Mouse (Mus musculus) midbrain, embryonic 12.5 days (tissue): Measurements from ENCODE around the gene Slc16a14. TPM values are rescaled to one million over a fixed set of nuclear protein-coding genes. Genes with fewer than 3 reads are reported as not detected.

ENCODE experiments used
- ATAC-seq: fragments of 200-750 bp; cut with Nextera tagmentation; 2 replicates; pipeline ENCODE4 v1.8.0; 2017; ENCODE audit warnings: low read depth, moderate TSS enrichment, moderate library complexity; ENCODE audit not compliant: low FRiP score
- H3K27ac ChIP-seq: fragments of 300-500 bp; sonication (generic); replicated peaks from 2 replicates; pipeline ENCODE4 v1.5.1; 2016; ENCODE audit warnings: mild to moderate bottlenecking
- H3K27me3 ChIP-seq: fragments of 300-500 bp; sonication (generic); 2 replicates; pipeline ENCODE4 v1.6.1; 2016; ENCODE audit warnings: mild to moderate bottlenecking
- H3K36me3 ChIP-seq: fragments of 300-500 bp; sonication (generic); 2 replicates; pipeline ENCODE4 v1.6.1; 2016
- H3K4me1 ChIP-seq: fragments of 300-500 bp; sonication (generic); 2 replicates; pipeline ENCODE4 v1.6.1; 2016
- H3K4me2 ChIP-seq: fragments of 300-500 bp; sonication (generic); replicated peaks from 2 replicates; pipeline ENCODE4 v1.6.1; 2016; ENCODE audit warnings: mild to moderate bottlenecking, moderate library complexity
- H3K4me3 ChIP-seq: fragments of 300-500 bp; sonication (generic); 2 replicates; pipeline ENCODE4 v1.5.1; 2016; ENCODE audit warnings: mild to moderate bottlenecking
- H3K9ac ChIP-seq: fragments of 300-500 bp; sonication (generic); replicated peaks from 2 replicates; pipeline ENCODE4 v1.6.1; 2016; ENCODE audit warnings: mild to moderate bottlenecking, moderate library complexity
- H3K9me3 ChIP-seq: fragments of 300-500 bp; sonication (generic); 2 replicates; pipeline ENCODE4 v1.6.1; 2016; ENCODE audit warnings: mild to moderate bottlenecking
- WGBS: fragments of 180-500 bp; shearing (Covaris S2); methylation state at CpG from one replicate; pipeline ENCODE4 v1.1.7; 2016; 5-methylcytosine and 5-hydroxymethylcytosine counted together
- polyA plus RNA-seq: library from polyadenylated mRNA; unstranded; fragments of >200 nt; fragmentation: Nextera tagmentation; extraction: Ambion mirVana; gene quantifications from 2 replicates; pipeline ENCODE4 v1.2.1, GENCODE M21; 2016

Slc16a14 gene
- polyA plus RNA-seq, 1 experiment from 2014 or later, result 15.4 TPM

DNA sequence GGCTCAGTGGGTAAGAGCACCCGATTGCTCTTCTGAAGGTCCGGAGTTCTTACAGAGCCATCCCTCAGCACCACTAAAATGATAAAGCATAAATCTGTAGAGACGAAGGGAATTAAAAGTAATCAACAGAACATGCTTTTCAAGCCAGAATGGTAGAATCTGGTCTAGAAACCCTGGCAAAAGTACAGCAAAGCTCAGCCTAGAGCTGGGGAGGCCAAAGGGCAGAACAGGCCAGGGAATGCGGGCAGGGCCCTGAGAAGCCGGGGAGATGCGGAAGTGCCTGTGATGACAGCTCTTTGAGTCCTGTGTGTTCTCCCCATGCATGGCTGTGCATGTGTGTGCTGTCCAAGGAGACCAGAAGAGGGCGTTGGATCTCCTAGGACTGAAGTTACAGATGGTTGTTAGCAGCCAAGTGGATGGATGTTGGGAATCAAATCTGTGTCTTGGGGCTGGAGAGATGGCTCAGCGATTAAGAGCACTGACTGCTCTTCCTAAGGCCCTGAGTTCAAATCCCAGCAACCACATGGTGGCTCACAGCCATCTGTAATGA is 55.3 kb downstream of the Slc16a14 start:
- 92% methylated on average over 8 of the region's 8 CpGs for WGBS
- no peak overlapping the region for H3K9ac ChIP-seq

DNA sequence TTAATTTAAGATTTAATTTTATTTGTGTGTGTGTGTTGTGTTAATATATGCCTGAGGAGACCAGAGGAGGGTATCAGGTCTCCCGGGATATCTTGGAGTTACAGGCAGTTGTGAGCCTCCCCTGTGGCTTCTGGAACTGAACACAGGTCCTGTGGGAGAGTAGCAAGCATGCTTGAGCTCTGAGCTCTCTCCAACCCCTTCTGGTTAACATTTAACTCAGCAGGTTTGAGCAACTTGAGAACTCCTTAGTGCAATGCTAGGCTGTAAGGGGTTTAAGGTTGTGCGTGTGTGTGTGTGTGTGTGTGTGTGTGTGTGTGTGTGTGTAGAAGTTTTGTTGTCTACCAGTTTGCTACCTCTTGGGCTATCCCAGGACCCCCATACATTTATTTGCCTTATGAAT is 57.3 kb downstream of the Slc16a14 start:
- Histone ChIP-seq H3K27ac (no peak overlapping the region), H3K9me3 (no peaks in the 10 kb centered on the region), H3K27me3 (no peaks in the 10 kb centered on the region), H3K9ac (no peak overlapping the region), H3K4me1 (no peaks in the 10 kb centered on the region), H3K4me2 (no peak overlapping the region), H3K36me3 (no peaks in the 10 kb centered on the region), H3K4me3 (no peak overlapping the region)
- ATAC-seq, result no peak
- 98% methylated on average over 2 of the region's 2 CpGs for WGBS

More for the DNA sequence above, 55.3 kb downstream of the Slc16a14 start:
- Histone ChIP-seq H3K4me1 (no peaks in the 10 kb centered on the region), H3K27ac (no peak overlapping the region), H3K4me3 (no peak overlapping the region), H3K9me3 (no peaks in the 10 kb centered on the region), H3K4me2 (no peak overlapping the region), H3K27me3 (no peaks in the 10 kb centered on the region), H3K36me3 (no peaks in the 10 kb centered on the region)
- no peak for ATAC-seq

DNA sequence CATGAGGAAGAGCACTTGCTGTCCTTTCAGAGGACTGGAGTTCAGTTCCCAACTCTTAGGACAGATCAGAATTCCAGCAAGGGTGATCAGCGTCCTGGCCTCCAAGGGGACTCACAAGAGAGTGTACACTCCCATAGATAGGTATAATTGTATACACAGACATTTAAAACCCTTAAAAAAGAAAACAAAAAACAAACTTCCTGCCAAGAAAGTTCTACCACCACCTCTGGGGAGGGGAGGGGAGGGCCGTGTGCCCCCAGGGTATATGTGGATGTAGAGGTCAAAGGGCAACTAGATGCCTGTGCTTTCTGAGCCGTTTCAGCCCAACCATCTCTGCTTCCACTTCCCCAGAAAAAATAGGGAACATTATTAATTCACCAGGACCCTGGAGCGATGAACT is 62.0 kb downstream of the Slc16a14 start:
- Histone ChIP-seq H3K4me2 (no peak overlapping the region), H3K9ac (no peak overlapping the region), H3K9me3 (no peaks in the 10 kb centered on the region), H3K27ac (no peak overlapping the region), H3K4me1 (no peaks in the 10 kb centered on the region), H3K27me3 (no peaks in the 10 kb centered on the region), H3K36me3 (no peaks in the 10 kb centered on the region), H3K4me3 (no peak overlapping the region)
- 61% methylated on average over 4 of the region's 4 CpGs for WGBS
- ATAC-seq, result no peak

DNA sequence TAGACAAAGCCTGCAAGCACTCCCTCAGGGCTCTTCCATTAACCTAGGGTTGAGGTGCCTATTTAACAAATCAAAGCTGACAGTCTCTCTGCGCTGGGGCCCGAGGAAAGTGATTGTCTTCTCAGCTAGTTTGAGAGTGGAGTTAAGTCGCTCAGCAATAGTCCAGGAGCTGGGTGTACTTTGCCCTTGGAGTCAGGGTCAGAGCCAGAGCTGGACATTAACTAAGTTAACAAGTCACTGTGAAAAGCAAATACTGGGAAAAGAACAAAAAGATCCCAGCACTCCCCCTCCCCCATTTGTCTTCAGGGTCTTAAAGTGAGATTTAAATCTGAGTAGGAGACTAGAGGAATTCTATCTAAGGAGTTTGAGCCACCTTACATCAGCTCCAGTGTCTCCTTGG is 62.8 kb downstream of the Slc16a14 start:
- Histone ChIP-seq H3K9ac (no peak overlapping the region), H3K36me3 (no peaks in the 10 kb centered on the region)
- ATAC-seq, result no peak

DNA sequence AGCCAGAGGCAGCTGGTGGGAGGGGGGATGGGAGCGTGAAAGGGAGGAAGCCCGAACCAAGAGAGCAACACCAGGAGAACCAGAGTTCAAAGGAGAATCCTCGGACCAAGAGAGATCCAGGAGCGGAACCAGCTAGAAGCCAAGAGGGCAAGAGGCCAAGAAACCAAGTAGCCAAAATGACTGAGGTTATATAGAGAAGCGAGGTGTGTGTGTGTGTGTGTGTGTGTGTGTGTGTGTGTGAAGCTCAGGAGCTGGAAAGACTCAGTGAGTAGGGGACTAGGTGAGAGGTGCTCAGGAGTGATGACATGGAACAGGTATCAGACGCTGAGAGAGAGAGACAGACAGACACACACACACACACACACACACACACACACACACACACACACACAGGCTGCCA is 63.8 kb downstream of the Slc16a14 start:
- Histone ChIP-seq H3K9ac (no peak overlapping the region), H3K36me3 (no peaks in the 10 kb centered on the region), H3K4me2 (no peak overlapping the region), H3K9me3 (no peaks in the 10 kb centered on the region), H3K4me3 (no peak overlapping the region), H3K27me3 (no peaks in the 10 kb centered on the region), H3K27ac (no peak overlapping the region), H3K4me1 (no peaks in the 10 kb centered on the region)
- WGBS, result 75% methylated on average over 5 of the region's 6 CpGs
- no peak for ATAC-seq

More for the DNA sequence above, 62.8 kb downstream of the Slc16a14 start:
- no peak overlapping the region for H3K27ac ChIP-seq
- H3K27me3 ChIP-seq, result no peaks in the 10 kb centered on the region
- 19% methylated on average over 3 of the region's 3 CpGs for WGBS
- no peaks in the 10 kb centered on the region for H3K9me3 ChIP-seq
- H3K4me2 ChIP-seq, result no peak overlapping the region
- H3K4me3 ChIP-seq, result no peak overlapping the region
- H3K4me1 ChIP-seq, result no peaks in the 10 kb centered on the region

DNA sequence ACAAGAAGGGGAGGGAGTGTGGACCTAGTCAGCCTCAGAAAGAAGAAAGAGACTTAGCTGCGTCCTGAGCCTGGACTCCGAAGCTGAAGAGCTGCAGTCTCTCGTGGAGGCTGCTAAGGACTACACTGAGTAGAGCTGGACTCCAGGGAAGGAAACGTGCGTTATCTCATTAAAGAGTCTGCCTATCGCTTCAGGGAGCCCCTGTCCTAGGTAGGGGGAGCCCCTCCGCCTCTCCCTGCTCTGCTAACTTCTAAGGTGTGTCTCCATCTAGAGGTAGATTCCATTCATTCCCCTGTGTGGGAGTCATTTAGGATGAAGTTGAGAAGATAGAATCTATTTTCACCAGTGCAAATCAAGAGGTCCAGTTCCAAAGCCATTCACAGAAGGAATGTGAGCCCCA is 65.4 kb downstream of the Slc16a14 start:
- Histone ChIP-seq H3K4me1 (no peaks in the 10 kb centered on the region), H3K9ac (no peak overlapping the region), H3K27me3 (no peaks in the 10 kb centered on the region), H3K27ac (no peak overlapping the region), H3K9me3 (no peaks in the 10 kb centered on the region), H3K36me3 (no peaks in the 10 kb centered on the region), H3K4me3 (no peak overlapping the region), H3K4me2 (no peak overlapping the region)
- 49% methylated on average over 7 of the region's 7 CpGs for WGBS
- no peak for ATAC-seq

DNA sequence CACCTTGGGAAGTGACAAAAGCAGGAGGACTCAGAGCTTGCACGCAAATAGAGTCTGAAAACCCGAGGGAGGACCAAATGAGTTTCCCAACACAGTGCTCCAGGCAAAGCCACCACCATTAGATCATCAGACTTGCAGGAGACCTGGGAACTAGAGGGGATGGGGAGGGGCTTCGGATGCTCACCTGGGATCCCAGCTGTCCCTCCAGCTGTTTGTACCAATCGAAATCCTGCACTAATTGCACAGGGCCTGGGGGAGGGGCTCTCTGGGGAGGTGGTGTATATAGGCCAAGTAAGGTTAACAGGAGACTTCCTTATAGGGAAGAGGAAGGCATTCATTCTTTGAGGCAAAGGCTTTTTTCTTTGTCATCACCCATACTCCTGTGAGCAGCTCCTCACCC is 66.1 kb downstream of the Slc16a14 start:
- Histone ChIP-seq H3K4me2 (no peak overlapping the region), H3K9me3 (no peaks in the 10 kb centered on the region), H3K4me1 (no peaks in the 10 kb centered on the region), H3K27me3 (no peaks in the 10 kb centered on the region), H3K9ac (no peak overlapping the region), H3K36me3 (no peaks in the 10 kb centered on the region), H3K27ac (no peak overlapping the region), H3K4me3 (no peak overlapping the region)
- WGBS, result 80% methylated on average over 4 of the region's 4 CpGs
- ATAC-seq, result no peak

DNA sequence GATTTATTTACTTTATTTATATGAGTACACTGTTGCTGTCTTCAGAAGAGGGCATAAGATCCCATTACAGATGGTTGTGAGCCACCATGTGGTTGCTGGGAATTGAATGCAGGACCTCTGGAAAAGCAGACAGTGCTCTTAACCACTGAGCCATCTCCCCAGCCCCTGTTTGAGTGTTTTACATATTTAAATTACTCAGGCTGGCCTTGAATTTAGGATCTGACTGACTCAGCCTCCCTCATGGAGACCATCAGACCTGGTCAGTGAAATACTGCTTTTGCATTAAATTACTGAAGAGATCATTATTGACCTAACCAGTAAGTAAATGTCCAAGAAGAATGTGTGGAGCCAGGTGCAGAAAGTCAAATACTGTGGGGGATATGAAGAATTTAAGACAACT is 66.6 kb downstream of the Slc16a14 start:
- H3K27me3 ChIP-seq, result no peaks in the 10 kb centered on the region
- H3K9ac ChIP-seq, result no peak overlapping the region
- H3K36me3 ChIP-seq, result no peaks in the 10 kb centered on the region
- no peaks in the 10 kb centered on the region for H3K4me1 ChIP-seq
- no peaks in the 10 kb centered on the region for H3K9me3 ChIP-seq
- no peak overlapping the region for H3K4me3 ChIP-seq
- no peak overlapping the region for H3K27ac ChIP-seq
- H3K4me2 ChIP-seq, result no peak overlapping the region
- ATAC-seq, result no peak

DNA sequence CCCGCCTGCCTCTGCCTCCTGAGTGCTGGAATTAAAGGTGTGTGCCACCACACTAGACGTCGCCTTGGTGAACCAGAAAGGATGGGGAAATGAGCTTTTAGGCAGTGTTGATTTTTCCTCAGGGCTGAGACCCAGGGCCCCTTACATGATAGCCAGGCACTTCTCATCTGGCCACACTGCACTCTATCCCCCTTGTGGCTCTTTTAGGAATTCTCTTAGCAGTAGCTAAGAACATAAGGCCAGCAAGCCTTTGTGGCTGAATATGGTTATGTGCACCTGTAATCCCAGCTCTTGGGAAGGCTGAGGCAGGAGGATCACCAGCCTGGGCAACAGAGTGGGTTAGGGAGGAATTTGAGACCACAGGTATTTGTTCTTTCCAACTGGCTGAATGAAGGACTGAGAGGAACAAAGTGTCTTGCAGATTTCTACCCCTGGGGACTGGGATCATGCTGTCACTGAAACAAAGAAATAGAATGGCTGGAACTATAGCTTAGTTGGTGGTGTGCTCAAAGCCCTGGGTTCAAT is 68.2 kb downstream of the Slc16a14 start:
- Histone ChIP-seq H3K4me1 (no peaks in the 10 kb centered on the region), H3K4me3 (no peak overlapping the region), H3K4me2 (no peak overlapping the region), H3K27ac (no peak overlapping the region), H3K9me3 (no peaks in the 10 kb centered on the region), H3K9ac (no peak overlapping the region), H3K27me3 (no peaks in the 10 kb centered on the region), H3K36me3 (no peaks in the 10 kb centered on the region)
- whole genome bisulfite sequencing, result 95% methylated on average over 3 of the region's 3 CpGs
- 0 out of 2 replicates have a peak, but pooled peaks have one; percentile 6 for ATAC-seq

DNA sequence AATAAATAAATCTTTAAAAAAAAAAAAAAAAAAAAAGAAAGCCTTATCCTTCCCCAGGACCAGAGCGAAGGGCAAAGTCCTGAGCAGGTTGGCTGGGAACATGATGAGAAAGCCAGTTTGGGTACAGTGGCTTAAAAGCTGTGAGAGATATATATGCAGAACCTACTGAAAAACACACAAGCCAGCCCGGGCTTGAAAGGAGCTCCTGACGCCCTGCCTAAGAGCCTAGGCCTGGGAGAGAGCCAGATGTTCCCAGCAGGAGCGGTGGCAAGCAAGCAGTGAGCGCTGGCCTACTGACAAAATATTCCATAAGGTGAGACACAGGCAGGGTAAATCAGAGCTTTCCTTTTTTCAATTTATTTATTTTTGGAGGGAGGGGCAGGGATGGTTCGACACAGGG is 68.7 kb downstream of the Slc16a14 start:
- WGBS, result 92% methylated on average over 6 of the region's 6 CpGs
- Histone ChIP-seq H3K27me3 (no peaks in the 10 kb centered on the region), H3K9ac (no peak overlapping the region), H3K4me1 (no peaks in the 10 kb centered on the region), H3K9me3 (no peaks in the 10 kb centered on the region), H3K4me2 (no peak overlapping the region), H3K36me3 (no peaks in the 10 kb centered on the region), H3K4me3 (no peak overlapping the region), H3K27ac (no peak overlapping the region)
- ATAC-seq, result 0 out of 2 replicates have a peak, but pooled peaks have one; percentile 12

DNA sequence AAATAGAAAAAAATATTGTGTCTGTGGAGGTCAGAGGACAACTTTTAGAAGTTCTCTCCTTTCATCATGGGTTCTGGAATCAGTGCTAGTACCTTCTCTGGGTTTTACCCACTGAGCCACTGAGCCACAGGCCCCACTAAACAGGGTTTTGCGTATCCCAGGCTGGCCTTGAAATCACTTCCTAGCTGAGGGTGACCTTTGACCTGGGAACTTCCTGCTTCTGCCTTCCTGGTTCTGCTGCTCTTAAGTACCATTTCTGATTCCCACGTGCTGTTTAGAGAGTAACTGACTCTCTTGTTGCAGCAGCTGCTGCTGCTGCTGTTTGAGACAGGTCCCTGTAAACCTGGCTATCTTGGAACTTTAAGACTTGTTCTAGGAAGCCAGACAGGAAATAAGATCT is 70.3 kb downstream of the Slc16a14 start:
- Histone ChIP-seq H3K27me3 (no peaks in the 10 kb centered on the region), H3K4me2 (no peak overlapping the region), H3K4me1 (no peaks in the 10 kb centered on the region), H3K9ac (no peak overlapping the region), H3K4me3 (no peak overlapping the region), H3K36me3 (no peaks in the 10 kb centered on the region), H3K9me3 (no peaks in the 10 kb centered on the region), H3K27ac (no peak overlapping the region)
- 74% methylated on average over 2 of the region's 2 CpGs for WGBS
- ATAC-seq, result no peak

DNA sequence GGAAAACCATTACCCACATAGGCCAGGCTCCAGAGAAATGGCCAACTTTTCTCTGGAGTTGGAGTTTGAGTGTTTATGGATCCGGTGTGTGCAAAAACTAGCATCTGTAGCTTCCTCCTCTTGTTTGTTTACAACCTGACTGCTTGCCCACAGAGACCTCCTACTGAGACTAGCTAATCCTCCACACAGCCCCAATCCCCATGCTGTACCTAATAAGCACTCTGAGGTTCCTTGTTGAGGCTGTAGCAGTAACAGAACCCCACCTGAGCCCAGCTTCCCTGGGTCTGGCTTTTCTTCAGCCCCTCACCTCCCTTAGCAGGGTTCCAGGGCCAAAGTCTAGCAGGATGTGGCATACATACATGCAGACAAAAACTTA is 73.7 kb downstream of the Slc16a14 start:
- Histone ChIP-seq H3K4me2 (no peak overlapping the region), H3K4me3 (no peak overlapping the region), H3K36me3 (no peaks in the 10 kb centered on the region), H3K9ac (no peak overlapping the region), H3K4me1 (no peaks in the 10 kb centered on the region), H3K9me3 (no peaks in the 10 kb centered on the region), H3K27me3 (no peaks in the 10 kb centered on the region), H3K27ac (no peak overlapping the region)
- 68% methylated on average over 1 of the region's 1 CpGs for WGBS
- no peak for ATAC-seq
